ENCODE assay signal across 13 mouse cellular contexts in genomic region chr11:65236907-65237306, GRCm38 (mm10). TPM values are rescaled to one million over a fixed set of nuclear protein-coding genes. Genes with fewer than 3 reads are reported as not detected.
"Had no signal": no experiment of that assay in that cellular context is flagged by ENCODE, and none has a peak within 500 bp of the region (broad histone marks: within the 10 kb centered on the region; RNA-seq: fewer than 3 reads in every experiment).

No protein-coding gene starts in this region.

- H3K4me3 ChIP-seq: limb, embryonic 15.5 days; liver, embryonic 12.5 days; midbrain, embryonic 10.5 days had no signal

- DNase-seq: kidney, postnatal 25 days; layer of hippocampus, adult 9-11 months; layer of hippocampus, postnatal 36 days; lung, embryonic 14.5 days; lung, postnatal 10 days; lung, postnatal 4 days; thymus, postnatal 4 days had no signal

- H3K27ac ChIP-seq: limb, embryonic 15.5 days; liver, embryonic 12.5 days; midbrain, embryonic 10.5 days; stomach, postnatal 0 days had no signal

- H3K36me3 ChIP-seq: limb, embryonic 15.5 days; liver, embryonic 12.5 days; midbrain, embryonic 10.5 days had no signal

- H3K4me2 ChIP-seq: limb, embryonic 15.5 days; liver, embryonic 12.5 days; lung, embryonic 14.5 days had no signal

- H3K9me3 ChIP-seq: limb, embryonic 15.5 days; liver, embryonic 12.5 days; midbrain, embryonic 10.5 days had no signal

- H3K27me3 ChIP-seq: limb, embryonic 15.5 days; liver, embryonic 12.5 days had no signal

- ATAC-seq: liver, embryonic 12.5 days; midbrain, embryonic 16.5 days had no signal

- H3K9ac ChIP-seq: limb, embryonic 15.5 days; liver, embryonic 12.5 days; lung, embryonic 14.5 days had no signal

- H3K4me1 ChIP-seq: limb, embryonic 15.5 days; liver, embryonic 12.5 days had no signal

RNA-seq across cellular contexts. Expression of gene Myocd, which starts 32.9 kb away (rescaled TPM):
- total RNA-seq: megakaryocyte, adult 5-6 weeks had no signal
